Mouse (Mus musculus): Measurements from ENCODE around the gene Chmp6. TPM values are rescaled to one million over a fixed set of nuclear protein-coding genes. Genes with fewer than 3 reads are reported as not detected.

Gene Chmp6
- polyA plus RNA-seq, 3 experiments from 2014 or later, result 43.9 to 55.0 (median 52.0) TPM

- peak; percentile 38 for ATAC-seq
These were observed 3.8 kb upstream of the Chmp6 start for GRCm38 (mm10) chr11:119909436-119909835.

GRCm38 (mm10) chr11:119912845-119913244, 396 bp upstream of the Chmp6 start:
- ATAC-seq, result no peak

- peak; percentile 42 for ATAC-seq
These were observed 684 bp downstream of the Chmp6 start for GRCm38 (mm10) chr11:119913935-119914314.

GRCm38 (mm10) chr11:119914381-119914780, 1.1 kb downstream of the Chmp6 start:
- no peak for ATAC-seq

- no peak for ATAC-seq
These were observed 2.4 kb downstream of the Chmp6 start for GRCm38 (mm10) chr11:119915666-119916065.

- ATAC-seq, result no peak
These were observed 3.0 kb downstream of the Chmp6 start for GRCm38 (mm10) chr11:119916102-119916790.

- no peak for ATAC-seq
These were observed 3.7 kb downstream of the Chmp6 start for GRCm38 (mm10) chr11:119916834-119917469.

GRCm38 (mm10) chr11:119918521-119918920, 5.3 kb downstream of the Chmp6 start:
- no peak for ATAC-seq

- ATAC-seq, result no peak
These were observed 6.2 kb downstream of the Chmp6 start for GRCm38 (mm10) chr11:119919432-119919831.

- ATAC-seq, result peak; percentile 46
These were observed 6.7 kb downstream of the Chmp6 start for GRCm38 (mm10) chr11:119919897-119920296.

- ATAC-seq, result no peak
These were observed 7.4 kb downstream of the Chmp6 start for GRCm38 (mm10) chr11:119920668-119921067.

- ATAC-seq, result no peak
These were observed 11.9 kb downstream of the Chmp6 start for GRCm38 (mm10) chr11:119925176-119925575.

- no peak for ATAC-seq
These were observed 13.5 kb downstream of the Chmp6 start for GRCm38 (mm10) chr11:119926762-119927161.

GRCm38 (mm10) chr11:119928023-119928681, 14.9 kb downstream of the Chmp6 start:
- peak; percentile 87 for ATAC-seq

- no peak for ATAC-seq
These were observed 16.5 kb downstream of the Chmp6 start for GRCm38 (mm10) chr11:119929603-119930265.

GRCm38 (mm10) chr11:119931809-119932208, 18.6 kb downstream of the Chmp6 start:
- no peak for ATAC-seq

- ATAC-seq, result no peak
These were observed 19.9 kb downstream of the Chmp6 start for GRCm38 (mm10) chr11:119933142-119933541.

- ATAC-seq, result peak; percentile 95
These were observed 20.8 kb downstream of the Chmp6 start for GRCm38 (mm10) chr11:119933819-119934583.

- ATAC-seq, result no peak
These were observed 21.5 kb downstream of the Chmp6 start for GRCm38 (mm10) chr11:119934773-119935172.

GRCm38 (mm10) chr11:119935457-119935856, 22.2 kb downstream of the Chmp6 start:
- no peak for ATAC-seq

GRCm38 (mm10) chr11:119936456-119936855, 23.2 kb downstream of the Chmp6 start:
- no peak for ATAC-seq

GRCm38 (mm10) chr11:119937216-119937615, 24.0 kb downstream of the Chmp6 start:
- no peak for ATAC-seq

Data from inflammation-experienced regulatory T-cells, adult 6 months (primary cell).